Mouse (Mus musculus) cortical plate, adult 2 months (tissue): ENCODE measurements around the gene Ptprg.

Experiments
- CTCF ChIP-seq: fragments of 200-500 bp; IDR thresholded peaks from 2 replicates; pipeline ENCODE4 v1.5.1; 2011; ENCODE audit warnings: mild to moderate bottlenecking, control low read depth, low read length; ENCODE audit not compliant: insufficient read depth; ENCODE audit errors: extremely low read depth
- POLR2A ChIP-seq: fragments of 200-500 bp; IDR thresholded peaks from 2 replicates; pipeline ENCODE4 v1.6.1; 2011; ENCODE audit warnings: mild to moderate bottlenecking, low read length, control low read depth; ENCODE audit not compliant: insufficient read depth; ENCODE audit errors: extremely low read depth

DNA sequence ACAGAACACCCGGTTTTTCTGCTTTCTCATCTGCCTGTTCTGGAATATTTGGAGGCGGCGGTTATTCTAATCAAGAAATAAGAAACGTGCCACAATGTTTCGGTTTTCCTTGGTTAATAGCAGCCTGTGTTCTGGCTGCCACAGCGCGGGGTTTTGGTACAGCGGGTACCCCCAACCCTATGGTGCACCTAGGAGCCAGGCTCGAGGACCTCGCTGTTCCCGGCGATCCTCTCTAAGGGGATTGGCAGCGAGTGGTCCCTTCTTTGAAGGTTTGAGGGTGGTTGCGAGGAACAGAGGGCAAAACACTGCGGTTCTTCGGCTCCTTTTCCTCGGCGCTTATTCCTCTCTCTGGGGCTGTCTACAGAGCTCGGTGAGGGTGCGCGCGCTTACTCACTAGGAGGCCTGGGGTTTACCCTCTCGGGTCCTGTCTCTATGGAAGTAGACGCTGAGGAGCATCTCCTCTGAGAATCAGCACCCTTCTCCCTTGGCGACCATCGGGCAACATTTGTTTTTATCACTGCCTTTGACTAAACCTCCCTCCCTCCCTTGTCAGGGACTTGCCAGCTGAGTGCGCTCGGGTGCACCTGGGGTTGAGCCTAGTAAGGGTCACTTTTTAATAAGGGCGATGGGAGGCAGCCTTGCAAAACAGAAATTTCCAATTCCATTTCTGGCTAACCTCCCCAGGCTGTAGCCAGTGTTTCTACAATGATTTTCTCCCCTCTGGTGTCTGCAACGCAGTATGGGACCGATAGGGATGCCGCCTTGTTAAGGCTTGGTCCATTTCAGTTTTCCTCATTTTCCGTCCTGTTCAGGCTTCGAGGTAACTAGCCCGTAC, 2.4 kb downstream of the Ptprg start:
- no peak for TF ChIP-seq CTCF
- no peak for TF ChIP-seq POLR2A
